Mouse (Mus musculus): ENCODE measurements at regions not wholly inside any gene's neighbourhood (a gene's known extent, or its start where the extent isn't known, plus 50 kb on each side); places are given as distances from the start of the nearest gene placed in this dataset.

- no peaks in the 10 kb centered on the region for H3K27me3 ChIP-seq (replicated peaks)
- TF ChIP-seq ZKSCAN1 (IDR thresholded peaks at IDR 0.05; ENCODE audit: borderline replicate concordance, low read depth, low read length) (no peak), PAX5 (IDR thresholded peaks at IDR 0.05; ENCODE audit: low read length) (no peak), ZNF384 (IDR thresholded peaks at IDR 0.05; ENCODE audit: low read depth, low read length) (no peak), MAZ (IDR thresholded peaks at IDR 0.05; ENCODE audit: low read depth, low read length) (no peak), MEF2A (IDR thresholded peaks at IDR 0.05; ENCODE audit: borderline replicate concordance, low read depth, low read length) (no peak), ZMIZ1 (IDR thresholded peaks at IDR 0.05; ENCODE audit: low read depth, low read length) (no peak), MYC (IDR thresholded peaks at IDR 0.05; ENCODE audit: low read depth, low read length) (no peak), IRF4 (IDR thresholded peaks at IDR 0.05; ENCODE audit: low read depth, low read length) (no peak), MAFK (IDR thresholded peaks at IDR 0.05; ENCODE audit: insufficient replicate concordance, low read length) (no peak), USF2 (conservative IDR thresholded peaks at IDR 0.05; ENCODE audit: low read depth, low read length) (no peak)
- no peak overlapping the region for H3K4me2 ChIP-seq (ENCODE audit: insufficient read depth, low read depth, poor library complexity, severe bottlenecking)
- H3K79me2 ChIP-seq (replicated peaks; ENCODE audit: control insufficient read depth, extremely low read depth, insufficient read depth, poor library complexity, severe bottlenecking) = no peaks in the 10 kb centered on the region
- no peak for DNase-seq (ENCODE audit: extremely low read depth)
- no peaks in the 10 kb centered on the region for H3K36me3 ChIP-seq (replicated peaks in 1 of 2; ENCODE audit: control insufficient read depth in 1 of 2, insufficient read depth in 1 of 2, low read length in 1 of 2)
- dilution Hi-C loops (cut with MboI; ENCODE audit: extremely low pct_ligation_motif_present, extremely low pct_unique_long_range_greater_than_20kb, low sequenced_read_pairs) = no loop called here
- no peak overlapping the region for H3K27ac ChIP-seq (ENCODE audit: insufficient read depth, low read depth)
- H3K9ac ChIP-seq (ENCODE audit: insufficient read depth, low read depth) = no peak overlapping the region
- no peaks in the 10 kb centered on the region for H3K9me3 ChIP-seq (replicated peaks; ENCODE audit: low read length)
- in situ Hi-C loops (cut with MboI; ENCODE audit: low pct_ligation_motif_present, low pct_unique_long_range_greater_than_20kb, low sequenced_read_pairs) = loop anchor here (25.0 kb wide), 1 partner anchor 94 kb away; no protein-coding TSS in a partner anchor
- H3K4me3 ChIP-seq (replicated peaks in 1 of 3; ENCODE audit: low read depth in 2 of 3, low read length in 2 of 3, poor library complexity in 1 of 3) = no peak overlapping the region
- peaks cover 0 to 2% of the 10 kb centered on the region in 2 experiments; a peak in 1 of 4 replicates for H3K4me1 ChIP-seq (ENCODE audit: control insufficient read depth in 1 of 2, insufficient read depth in 2 of 2)
These were observed 285.4 kb upstream of the Klf3 start for GRCm38 (mm10) chr5:64517835-64518234.

GRCm38 (mm10) chr5:64519036-64519435 is 284.2 kb upstream of the Klf3 start:
- Histone ChIP-seq H3K4me2 (ENCODE audit: insufficient read depth, low read depth, poor library complexity, severe bottlenecking) (no peak overlapping the region), H3K4me3 (replicated peaks in 1 of 3; ENCODE audit: low read depth in 2 of 3, low read length in 2 of 3, poor library complexity in 1 of 3) (no peak overlapping the region), H3K9me3 (replicated peaks; ENCODE audit: low read length) (no peaks in the 10 kb centered on the region), H3K27me3 (replicated peaks) (no peaks in the 10 kb centered on the region), H3K79me2 (replicated peaks; ENCODE audit: control insufficient read depth, extremely low read depth, insufficient read depth, poor library complexity, severe bottlenecking) (no peaks in the 10 kb centered on the region), H3K27ac (ENCODE audit: insufficient read depth, low read depth) (no peak overlapping the region), H3K9ac (ENCODE audit: insufficient read depth, low read depth) (no peak overlapping the region), H3K36me3 (replicated peaks in 1 of 2; ENCODE audit: control insufficient read depth in 1 of 2, insufficient read depth in 1 of 2, low read length in 1 of 2) (no peaks in the 10 kb centered on the region), H3K4me1 (ENCODE audit: control insufficient read depth in 1 of 2, insufficient read depth in 2 of 2) (peaks cover 0 to 2% of the 10 kb centered on the region in 2 experiments; a peak in 1 of 4 replicates)
- dilution Hi-C loops (cut with MboI; ENCODE audit: extremely low pct_ligation_motif_present, extremely low pct_unique_long_range_greater_than_20kb, low sequenced_read_pairs) = no loop called here
- TF ChIP-seq SMC3 (IDR thresholded peaks at IDR 0.05; ENCODE audit: low read depth, low read length) = no peak
- in situ Hi-C loops (cut with MboI; ENCODE audit: low pct_ligation_motif_present, low pct_unique_long_range_greater_than_20kb, low sequenced_read_pairs) = loop anchor here (25.0 kb wide), 1 partner anchor 93 kb away; no protein-coding TSS in a partner anchor
- DNase-seq (ENCODE audit: extremely low read depth) = no peak

GRCm38 (mm10) chr5:64519731-64520130 is 283.5 kb upstream of the Klf3 start:
- dilution Hi-C loops (cut with MboI; ENCODE audit: extremely low pct_ligation_motif_present, extremely low pct_unique_long_range_greater_than_20kb, low sequenced_read_pairs) (no loop called here), in situ Hi-C loops (cut with MboI; ENCODE audit: low pct_ligation_motif_present, low pct_unique_long_range_greater_than_20kb, low sequenced_read_pairs) (loop anchor here (25.0 kb wide), 1 partner anchor 93 kb away; no protein-coding TSS in a partner anchor)
- Histone ChIP-seq H3K4me1 (ENCODE audit: control insufficient read depth in 1 of 2, insufficient read depth in 2 of 2) (peaks cover 0 to 2% of the 10 kb centered on the region in 2 experiments; a peak in 1 of 4 replicates), H3K9me3 (replicated peaks; ENCODE audit: low read length) (no peaks in the 10 kb centered on the region), H3K9ac (ENCODE audit: insufficient read depth, low read depth) (no peak overlapping the region), H3K27me3 (replicated peaks) (no peaks in the 10 kb centered on the region), H3K4me3 (replicated peaks in 1 of 3; ENCODE audit: low read depth in 2 of 3, low read length in 2 of 3, poor library complexity in 1 of 3) (no peak overlapping the region), H3K4me2 (ENCODE audit: insufficient read depth, low read depth, poor library complexity, severe bottlenecking) (no peak overlapping the region), H3K79me2 (replicated peaks; ENCODE audit: control insufficient read depth, extremely low read depth, insufficient read depth, poor library complexity, severe bottlenecking) (no peaks in the 10 kb centered on the region), H3K36me3 (replicated peaks in 1 of 2; ENCODE audit: control insufficient read depth in 1 of 2, insufficient read depth in 1 of 2, low read length in 1 of 2) (no peaks in the 10 kb centered on the region), H3K27ac (ENCODE audit: insufficient read depth, low read depth) (no peak overlapping the region)
- DNase-seq (ENCODE audit: extremely low read depth) = no peak
- no peak for TF ChIP-seq BHLHE40 (IDR thresholded peaks at IDR 0.05; ENCODE audit: low read depth, low read length)
- TF ChIP-seq MYC (IDR thresholded peaks at IDR 0.05; ENCODE audit: low read depth, low read length) = no peak
- TF ChIP-seq TCF12 (IDR thresholded peaks at IDR 0.05; ENCODE audit: low read depth, low read length) = no peak
- no peak for TF ChIP-seq MEF2A (IDR thresholded peaks at IDR 0.05; ENCODE audit: borderline replicate concordance, low read depth, low read length)
- TF ChIP-seq USF1 (IDR thresholded peaks at IDR 0.05; ENCODE audit: low read depth, low read length) = no peak
- no peak for TF ChIP-seq EP300 (IDR thresholded peaks at IDR 0.05; ENCODE audit: low read length)
- TF ChIP-seq MAFK (IDR thresholded peaks at IDR 0.05; ENCODE audit: insufficient replicate concordance, low read length) = no peak
- no peak for TF ChIP-seq ZC3H11A (IDR thresholded peaks at IDR 0.05; ENCODE audit: low read depth, low read length)
- TF ChIP-seq UBTF (IDR thresholded peaks at IDR 0.05; ENCODE audit: low read depth, low read length) = no peak
- TF ChIP-seq HCFC1 (IDR thresholded peaks at IDR 0.05; ENCODE audit: low read depth, low read length) = no peak
- TF ChIP-seq JUN (IDR thresholded peaks at IDR 0.05; ENCODE audit: insufficient read depth, low read depth, low read length) = no peak
- no peak for TF ChIP-seq E2F4 (IDR thresholded peaks at IDR 0.05; ENCODE audit: insufficient replicate concordance, low read depth, low read length)
- no peak for TF ChIP-seq CTCF (conservative IDR thresholded peaks at IDR 0.05 in 1 of 2, IDR thresholded peaks at IDR 0.05 in 1 of 2; ENCODE audit: low read depth in 2 of 2, low read length in 2 of 2)
- no peak for TF ChIP-seq ZKSCAN1 (IDR thresholded peaks at IDR 0.05; ENCODE audit: borderline replicate concordance, low read depth, low read length)
- TF ChIP-seq MXI1 (IDR thresholded peaks at IDR 0.05; ENCODE audit: low read depth, low read length) = no peak
- no peak for TF ChIP-seq CHD1 (IDR thresholded peaks at IDR 0.05; ENCODE audit: low read depth, low read length)
- no peak for TF ChIP-seq ETS1 (conservative IDR thresholded peaks at IDR 0.05; ENCODE audit: low read depth, low read length)
- TF ChIP-seq JUND (conservative IDR thresholded peaks at IDR 0.05; ENCODE audit: low read depth, low read length) = no peak
- no peak for TF ChIP-seq MAX (IDR thresholded peaks at IDR 0.05; ENCODE audit: low read length)

Measured in CH12.LX (cell line).